ENCODE assay signal across 8 mouse cellular contexts in the genomic region with DNA sequence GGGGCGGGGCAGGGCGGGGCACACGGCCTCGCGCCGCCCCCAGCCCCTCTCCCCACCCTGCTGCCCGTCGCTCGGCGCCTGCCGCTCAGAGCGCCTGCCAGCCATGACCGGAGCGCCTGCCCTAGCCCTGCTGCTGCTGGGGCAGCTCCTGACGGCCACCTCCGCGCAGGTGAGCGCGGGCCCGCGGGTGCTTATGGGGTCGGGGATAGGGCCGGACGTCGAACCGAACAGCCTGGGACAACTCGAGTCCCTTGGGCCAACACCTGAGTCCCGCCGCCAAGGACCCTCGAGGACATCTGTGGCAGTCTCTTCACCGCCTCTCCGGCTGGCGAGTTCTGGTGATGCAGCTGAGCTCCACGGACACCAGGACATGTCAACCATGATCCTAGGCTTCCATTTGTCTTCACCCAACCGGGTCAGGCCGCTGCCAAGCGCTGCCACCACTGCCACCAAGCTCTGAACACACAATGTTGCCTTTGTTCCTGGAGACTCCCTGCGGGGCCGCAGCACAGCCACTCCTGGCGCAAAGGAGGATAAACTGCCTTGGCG. TPM values are rescaled to one million over a fixed set of nuclear protein-coding genes. Genes with fewer than 3 reads are reported as not detected.
DNase-seq lines count a peak whose midpoint lies in the region; ATAC-seq lines count a peak whose summit lies in the region.

No protein-coding gene starts in this region.

- H3K27ac ChIP-seq in heart, embryonic 14.5 days (replicated peaks in 1 of 2; ENCODE audit: control insufficient read depth in 1 of 2, insufficient read depth in 1 of 2, low read depth in 2 of 2, low read length in 2 of 2) = no peak overlapping the region
- H3K27ac ChIP-seq in forebrain, embryonic 15.5 days (replicated peaks) = no peak overlapping the region
- no peak overlapping the region for H3K27ac ChIP-seq in midbrain, embryonic 11.5 days (ENCODE audit: low read depth, low read length)

- peak overlapping the region; percentile 32 to 39 for H3K4me3 ChIP-seq in heart, embryonic 14.5 days (ENCODE audit: control insufficient read depth in 1 of 2, insufficient read depth in 1 of 2, low read depth in 1 of 2, low read length in 2 of 2)
- H3K4me3 ChIP-seq in forebrain, embryonic 15.5 days = peak overlapping the region; percentile 37
- H3K4me3 ChIP-seq in midbrain, embryonic 11.5 days (ENCODE audit: low read depth, low read length) = peak overlapping the region; percentile 20

- DNase-seq in heart, postnatal 4 days = no peak
- peak; percentile 15 for DNase-seq in R1 (ENCODE audit: low read depth, low spot score)
- no peak for DNase-seq in midbrain, embryonic 11.5 days (ENCODE audit: low spot score, missing footprints)
- no peak for DNase-seq in adrenal gland, postnatal 4 days (ENCODE audit: low spot score in 2 of 2)
- no peak for DNase-seq in spleen, postnatal 10 days (ENCODE audit: low spot score in 2 of 2)

- peaks cover 5 to 7% of the 10 kb centered on the region in 2 experiments; a peak in 1 of 4 replicates for H3K4me1 ChIP-seq in heart, embryonic 14.5 days (ENCODE audit: control insufficient read depth in 2 of 2, insufficient read depth in 2 of 2, low read length in 2 of 2)
- peaks cover 30% of the 10 kb centered on the region for H3K4me1 ChIP-seq in forebrain, embryonic 15.5 days
- peaks cover 6% of the 10 kb centered on the region; the same call in 1 of the 2 replicates for H3K4me1 ChIP-seq in midbrain, embryonic 11.5 days (ENCODE audit: control insufficient read depth, insufficient read depth, low read length)

- no peak for ATAC-seq in heart, embryonic 14.5 days (ENCODE audit: insufficient number of reproducible peaks, insufficient read depth, low FRiP score, low read depth)
- ATAC-seq in forebrain, embryonic 15.5 days (replicated peaks) = peak; percentile 49
- ATAC-seq in midbrain, embryonic 11.5 days (ENCODE audit: low FRiP score) = peak; percentile 40; the same call in 1 of the 2 replicates
- ATAC-seq in megakaryocyte progenitor cell, adult 5-6 weeks (replicated peaks; ENCODE audit: poor library complexity) = no peak

- peaks cover 42% of the 10 kb centered on the region for H3K27me3 ChIP-seq in heart, embryonic 14.5 days (ENCODE audit: control insufficient read depth, insufficient read depth, low read length)
- H3K27me3 ChIP-seq in forebrain, embryonic 15.5 days = 0 out of 2 replicates have a peak, but pooled peaks cover 5% of the 10 kb centered on the region
- H3K27me3 ChIP-seq in midbrain, embryonic 11.5 days (ENCODE audit: control insufficient read depth, insufficient read depth, low read length) = peaks cover 18% of the 10 kb centered on the region

- H3K9me3 ChIP-seq in heart, embryonic 14.5 days (ENCODE audit: control insufficient read depth, low read length) = no peaks in the 10 kb centered on the region
- no peaks in the 10 kb centered on the region for H3K9me3 ChIP-seq in forebrain, embryonic 15.5 days
- no peaks in the 10 kb centered on the region for H3K9me3 ChIP-seq in midbrain, embryonic 11.5 days (ENCODE audit: control insufficient read depth, low read length)

- WGBS in heart, embryonic 14.5 days = 2% methylated on average over 40 of the region's 41 CpGs
- under 1% methylated on average over 37 of the region's 41 CpGs for WGBS in forebrain, embryonic 15.5 days
- WGBS in midbrain, embryonic 11.5 days = under 1% methylated on average over 40 of the region's 41 CpGs

- H3K4me2 ChIP-seq in heart, embryonic 14.5 days (ENCODE audit: low read length) = peak overlapping the region; percentile 64
- peak overlapping the region; percentile 52 for H3K4me2 ChIP-seq in forebrain, embryonic 15.5 days (replicated peaks)
- H3K4me2 ChIP-seq in midbrain, embryonic 11.5 days = peak overlapping the region; percentile 44

- peak overlapping the region; percentile 36 for H3K9ac ChIP-seq in heart, embryonic 14.5 days (ENCODE audit: low read length)
- peak overlapping the region; percentile 32 for H3K9ac ChIP-seq in forebrain, embryonic 15.5 days (replicated peaks)
- 0 out of 2 replicates have a peak overlapping the region, but pooled peaks have one; percentile 31 for H3K9ac ChIP-seq in midbrain, embryonic 11.5 days (ENCODE audit: low read length)

- peaks cover 26% of the 10 kb centered on the region for H3K36me3 ChIP-seq in heart, embryonic 14.5 days (ENCODE audit: control insufficient read depth, insufficient read depth, low read length)
- H3K36me3 ChIP-seq in forebrain, embryonic 15.5 days = peaks cover 19% of the 10 kb centered on the region
- peaks cover 13% of the 10 kb centered on the region for H3K36me3 ChIP-seq in midbrain, embryonic 11.5 days (ENCODE audit: control insufficient read depth, insufficient read depth, low read length)

RNA-seq across cellular contexts. Expression of a gene that starts 0.6 kb away (rescaled TPM):
- 10.6 and 12.2 TPM in 2 replicates for polyA plus RNA-seq in heart, embryonic 14.5 days (2014; fragmentation: Nextera tagmentation; extraction: Ambion mirVana)
- 1 to 10 TPM; 1.2 to 1.8 TPM for total RNA-seq in heart, postnatal 4 days (2021)
- 37.2 and 44.3 TPM in 2 replicates for polyA plus RNA-seq in forebrain, embryonic 15.5 days (2015; fragmentation: Nextera tagmentation; extraction: Ambion mirVana)
- polyA plus RNA-seq in midbrain, embryonic 11.5 days (2014; fragmentation: Nextera tagmentation; extraction: Ambion mirVana) = 3.0 and 3.7 TPM in 2 replicates
- total RNA-seq in megakaryocyte progenitor cell, adult 5-6 weeks (2015) = 0.30 TPM in 1 of 2 replicates, not detected in the other
- total RNA-seq in megakaryocyte progenitor cell, adult 5-6 weeks (2017) = 0.47 TPM in 1 of 2 replicates, not detected in the other
- total RNA-seq in adrenal gland, postnatal 4 days (2021) = 1 to 10 TPM; 2.3 to 3.1 TPM

RNA-seq across cellular contexts. Expression of a gene that starts 9.2 kb away (rescaled TPM):
- 54.6 and 55.0 TPM in 2 replicates for polyA plus RNA-seq in heart, embryonic 14.5 days (2014; fragmentation: Nextera tagmentation; extraction: Ambion mirVana)
- total RNA-seq in heart, postnatal 4 days (2021) = 10 to 100 TPM; 49.6 to 51.8 TPM
- polyA plus RNA-seq in forebrain, embryonic 15.5 days (2015; fragmentation: Nextera tagmentation; extraction: Ambion mirVana) = 83.7 and 89.1 TPM in 2 replicates
- polyA plus RNA-seq in midbrain, embryonic 11.5 days (2014; fragmentation: Nextera tagmentation; extraction: Ambion mirVana) = 101 and 104 TPM in 2 replicates
- 22.9 and 24.4 TPM in 2 replicates for total RNA-seq in megakaryocyte progenitor cell, adult 5-6 weeks (2015)
- total RNA-seq in megakaryocyte progenitor cell, adult 5-6 weeks (2017) = 34.9 and 47.6 TPM in 2 replicates
- 10 to 100 TPM; 61.4 to 66.1 TPM for total RNA-seq in adrenal gland, postnatal 4 days (2021)

RNA-seq across cellular contexts. Expression of a gene that starts 17.1 kb away (rescaled TPM):
- 23.5 and 24.4 TPM in 2 replicates for polyA plus RNA-seq in heart, embryonic 14.5 days (2014; fragmentation: Nextera tagmentation; extraction: Ambion mirVana)
- 10 to 100 TPM; 26.1 to 27.0 TPM for total RNA-seq in heart, postnatal 4 days (2021)
- 51.8 and 52.5 TPM in 2 replicates for polyA plus RNA-seq in forebrain, embryonic 15.5 days (2015; fragmentation: Nextera tagmentation; extraction: Ambion mirVana)
- polyA plus RNA-seq in midbrain, embryonic 11.5 days (2014; fragmentation: Nextera tagmentation; extraction: Ambion mirVana) = 42.1 and 45.9 TPM in 2 replicates
- 34.2 and 36.6 TPM in 2 replicates for total RNA-seq in megakaryocyte progenitor cell, adult 5-6 weeks (2015)
- 27.8 and 32.7 TPM in 2 replicates for total RNA-seq in megakaryocyte progenitor cell, adult 5-6 weeks (2017)
- 10 to 100 TPM; 28.2 to 29.3 TPM for total RNA-seq in adrenal gland, postnatal 4 days (2021)

RNA-seq across cellular contexts. Expression of a gene that starts 44.3 kb away (rescaled TPM):
- not detected in 2 replicates for polyA plus RNA-seq in heart, embryonic 14.5 days (2014; fragmentation: Nextera tagmentation; extraction: Ambion mirVana)
- total RNA-seq in heart, postnatal 4 days (2021) = under 1 TPM; 0.20 to 0.26 TPM
- polyA plus RNA-seq in forebrain, embryonic 15.5 days (2015; fragmentation: Nextera tagmentation; extraction: Ambion mirVana) = 0.29 and 0.50 TPM in 2 replicates
- polyA plus RNA-seq in midbrain, embryonic 11.5 days (2014; fragmentation: Nextera tagmentation; extraction: Ambion mirVana) = 0.18 and 0.23 TPM in 2 replicates
- not detected in 2 replicates for total RNA-seq in megakaryocyte progenitor cell, adult 5-6 weeks (2015)
- not detected in 2 replicates for total RNA-seq in megakaryocyte progenitor cell, adult 5-6 weeks (2017)
- total RNA-seq in adrenal gland, postnatal 4 days (2021) = under 1 TPM; 0.34 to 0.90 TPM

Comparison
In these comparisons a context has a peak if more than half of its experiments do, and no peak if none do; other contexts are left out.
1. ATAC-seq: peak in forebrain, embryonic 15.5 days (single experiment) and midbrain, embryonic 11.5 days (single experiment); none in heart, embryonic 14.5 days (single experiment) and megakaryocyte progenitor cell, adult 5-6 weeks (single experiment).
2. Peak in every context shown above with its lines, with median percentiles within 50 percentile points of each other: H3K4me2 ChIP-seq, H3K4me3 ChIP-seq and H3K9ac ChIP-seq.